8 mouse cellular contexts compared by ENCODE assay signal in genomic region chr3:52046895-52047372, GRCm38 (mm10). TPM values are rescaled to one million over a fixed set of nuclear protein-coding genes. Genes with fewer than 3 reads are reported as not detected.
DNase-seq lines count a peak whose midpoint lies in the region; ATAC-seq and TF ChIP-seq lines count a peak whose summit lies in the region.

No protein-coding gene starts in this region.

- peak in 1 of 2 experiments; percentile 35; a peak in 1 of 4 replicates for TF ChIP-seq POLR2A in MEL (IDR thresholded peaks at IDR 0.05; ENCODE audit: control insufficient read depth in 1 of 2, insufficient read depth in 1 of 2, low read depth in 1 of 2, low read length in 2 of 2, poor library complexity in 1 of 2)
- TF ChIP-seq POLR2A in cerebellum, adult 2 months (IDR thresholded peaks at IDR 0.05; ENCODE audit: borderline replicate concordance, insufficient read depth, low read length): peak; percentile 61; the same call in 1 of the 2 replicates
- 0 out of 2 replicates have a peak, but pooled peaks have one; percentile 32 for TF ChIP-seq POLR2A in olfactory bulb, adult 2 months (IDR thresholded peaks at IDR 0.05; ENCODE audit: insufficient read depth, low read depth, low read length)

- no peaks in the 10 kb centered on the region for H3K9me3 ChIP-seq in MEL (replicated peaks; ENCODE audit: insufficient read depth, low read length)
- H3K9me3 ChIP-seq in lung, embryonic 15.5 days: no peaks in the 10 kb centered on the region

- WGBS in cerebellum, adult 2 months: under 1% methylated on average over 13 of the region's 13 CpGs
- WGBS in lung, embryonic 15.5 days: under 1% methylated on average over 13 of the region's 13 CpGs
- 1% methylated on average over 13 of the region's 13 CpGs for WGBS in olfactory bulb, adult 2 months

- peak overlapping the region; percentile 50 for H3K4me2 ChIP-seq in lung, embryonic 15.5 days

- no peaks in the 10 kb centered on the region for H3K79me2 ChIP-seq in MEL (ENCODE audit: control insufficient read depth, insufficient read depth, low read length, poor library complexity)

- no peak for TF ChIP-seq EP300 in MEL (IDR thresholded peaks at IDR 0.05; ENCODE audit: low read depth in 1 of 2, low read length in 2 of 2)

- no peak for TF ChIP-seq RAD21 in MEL (IDR thresholded peaks at IDR 0.05; ENCODE audit: low read depth, low read length)

- H3K27me3 ChIP-seq in MEL (ENCODE audit: control insufficient read depth in 1 of 2, insufficient read depth in 2 of 2, low read length in 2 of 2): no peaks in the 10 kb centered on the region
- H3K27me3 ChIP-seq in cerebellum, adult 2 months (ENCODE audit: control insufficient read depth, insufficient read depth, low read length): no peaks in the 10 kb centered on the region
- no peaks in the 10 kb centered on the region for H3K27me3 ChIP-seq in lung, embryonic 15.5 days

- TF ChIP-seq CTCF in MEL (IDR thresholded peaks at IDR 0.05 in 2 of 3, conservative IDR thresholded peaks at IDR 0.05 in 1 of 3; ENCODE audit: control insufficient read depth in 1 of 3, insufficient read depth in 1 of 3, low read depth in 2 of 3, low read length in 3 of 3, poor library complexity in 1 of 3, severe bottlenecking in 1 of 3): no peak
- TF ChIP-seq CTCF in cerebellum, adult 2 months (IDR thresholded peaks at IDR 0.05; ENCODE audit: borderline replicate concordance, insufficient read depth, low read depth, low read length): no peak
- TF ChIP-seq CTCF in olfactory bulb, adult 2 months (IDR thresholded peaks at IDR 0.05; ENCODE audit: insufficient read depth, low read depth, low read length): no peak

- peaks cover 5 to 27% of the 10 kb centered on the region in 2 experiments for H3K4me1 ChIP-seq in MEL (ENCODE audit: control insufficient read depth in 1 of 2, insufficient read depth in 2 of 2, low read length in 2 of 2)
- peaks cover 16% of the 10 kb centered on the region for H3K4me1 ChIP-seq in cerebellum, adult 2 months (ENCODE audit: control insufficient read depth, insufficient read depth, low read length)
- peaks cover 58% of the 10 kb centered on the region for H3K4me1 ChIP-seq in lung, embryonic 15.5 days
- peaks cover 30% of the 10 kb centered on the region for H3K4me1 ChIP-seq in olfactory bulb, adult 2 months (ENCODE audit: control insufficient read depth, insufficient read depth, low read length)

- H3K27ac ChIP-seq in MEL (ENCODE audit: control insufficient read depth, low read depth, low read length): peak overlapping the region; percentile 45
- peak overlapping the region; percentile 79 for H3K27ac ChIP-seq in cerebellum, adult 2 months (ENCODE audit: insufficient read depth, low read length)
- peak overlapping the region; percentile 98 for H3K27ac ChIP-seq in lung, embryonic 15.5 days
- H3K27ac ChIP-seq in olfactory bulb, adult 2 months (ENCODE audit: insufficient read depth, low read depth, low read length): peak overlapping the region; percentile 97

- H3K9ac ChIP-seq in MEL (ENCODE audit: control insufficient read depth, low read depth, low read length, poor library complexity, severe bottlenecking): peak overlapping the region; percentile 41
- H3K9ac ChIP-seq in lung, embryonic 15.5 days: peak overlapping the region; percentile 42; the same call in 1 of the 2 replicates

- peak; percentile 95 for DNase-seq in MEL (ENCODE audit: low read depth, low spot score)
- peak; percentile 92 to 93 for DNase-seq in cerebellum, adult 2 months
- DNase-seq in forelimb bud, embryonic 11.5 days (ENCODE audit: low read depth, low spot score): peak; percentile 93
- DNase-seq in layer of hippocampus, adult 8-10 months (ENCODE audit: low spot score in 2 of 2): peak; percentile 88 to 90
- DNase-seq in thymus, adult 18-20 months: peak; percentile 72 to 81

- peak; percentile 67 to 72 for ATAC-seq in hematopoietic stem cell, adult 5-6 weeks (replicated peaks in 1 of 2; ENCODE audit: insufficient read depth in 1 of 2, low FRiP score in 2 of 2, low TSS enrichment in 1 of 2, low read depth in 1 of 2, poor library complexity in 2 of 2, severe bottlenecking in 2 of 2)
- ATAC-seq in lung, embryonic 15.5 days (ENCODE audit: borderline replicate concordance, extremely low read depth, low FRiP score, low TSS enrichment): peak; percentile 92

- H3K4me3 ChIP-seq in MEL (ENCODE audit: control insufficient read depth in 1 of 2, insufficient read depth in 1 of 2, low read depth in 2 of 2, low read length in 2 of 2): peak overlapping the region; percentile 45 to 62
- H3K4me3 ChIP-seq in cerebellum, adult 2 months (replicated peaks; ENCODE audit: insufficient read depth, low read depth, low read length): peak overlapping the region; percentile 59
- H3K4me3 ChIP-seq in lung, embryonic 15.5 days: peak overlapping the region; percentile 32
- peak overlapping the region; percentile 26; the same call in 1 of the 2 replicates for H3K4me3 ChIP-seq in olfactory bulb, adult 2 months (ENCODE audit: insufficient read depth, low read depth, low read length)

- peaks cover 0 to 14% of the 10 kb centered on the region in 2 experiments; a peak in 2 of 4 replicates for H3K36me3 ChIP-seq in MEL (ENCODE audit: control insufficient read depth in 1 of 2, insufficient read depth in 2 of 2, low read length in 2 of 2)
- H3K36me3 ChIP-seq in lung, embryonic 15.5 days: no peaks in the 10 kb centered on the region

TF ChIP-seq in MEL, 35 proteins besides CTCF, POLR2A, EP300 and RAD21:
- TF ChIP-seq RCOR1 (IDR thresholded peaks at IDR 0.05; ENCODE audit: low read depth, low read length) (0 out of 2 replicates have a peak, but pooled peaks have one; percentile 29), SIN3A (IDR thresholded peaks at IDR 0.05; ENCODE audit: low read length) (peak; percentile 27; the same call in 1 of the 2 replicates), ZKSCAN1 (IDR thresholded peaks at IDR 0.05; ENCODE audit: low read depth, low read length) (no peak), ELF1 (IDR thresholded peaks at IDR 0.05; ENCODE audit: low read depth, low read length) (no peak), CHD1 (IDR thresholded peaks at IDR 0.05; ENCODE audit: low read depth, low read length) (no peak), ZMIZ1 (IDR thresholded peaks at IDR 0.05; ENCODE audit: low read depth, low read length) (no peak), MYB (IDR thresholded peaks at IDR 0.05; ENCODE audit: low read depth, low read length) (no peak), POLR2AphosphoS5 (IDR thresholded peaks at IDR 0.05; ENCODE audit: borderline replicate concordance, low read depth, low read length) (no peak), MAX (IDR thresholded peaks at IDR 0.05; ENCODE audit: low read length) (no peak), TBP (IDR thresholded peaks at IDR 0.05; ENCODE audit: low read depth, low read length) (0 out of 2 replicates have a peak, but pooled peaks have one; percentile 40), KAT2A (conservative IDR thresholded peaks at IDR 0.05; ENCODE audit: low read depth, low read length) (no peak)

RNA-seq across cellular contexts. Expression of gene Maml3, which starts 57.9 kb away (rescaled TPM):
- 2.0 and 2.6 TPM in 2 replicates for total RNA-seq in MEL (2012; rRNA removed)
- 1 to 10 TPM in 1 of 2 experiments, not detected in 1; 4.1 TPM for polyA plus RNA-seq in MEL (2012; ENCODE audit: insufficient read depth in 1 of 2, insufficient read length in 2 of 2, low read depth in 1 of 2, low replicate concordance in 2 of 2, missing spikeins in 1 of 2)
- polyA plus RNA-seq in cerebellum, adult 2 months (2012; rRNA removed): 6.5 and 7.8 TPM in 2 replicates
- total RNA-seq in hematopoietic stem cell, adult 5-6 weeks (2017): 19.3 and 20.4 TPM in 2 replicates
- total RNA-seq in layer of hippocampus, adult 8-10 months (2022): 1 to 10 TPM; 7.0 to 9.3 (median 8.0) TPM
- polyA plus RNA-seq in lung, embryonic 15.5 days (2015; fragmentation: Nextera tagmentation; extraction: Ambion mirVana): 7.4 and 8.4 TPM in 2 replicates
- not detected in 2 replicates for polyA plus RNA-seq in olfactory bulb, adult 2 months (2012; ENCODE audit: insufficient read depth, insufficient read length, low replicate concordance, missing spikeins)

Comparison
In these comparisons a context has a peak if more than half of its experiments do, and no peak if none do; other contexts are left out.
1. Peak in every context shown above with its lines: DNase-seq, ATAC-seq, H3K4me3 ChIP-seq and H3K27ac ChIP-seq.
2. H3K27ac ChIP-seq: peak in every context shown above with its lines; median percentile 98 in lung, embryonic 15.5 days; 97 in olfactory bulb, adult 2 months; 79 in cerebellum, adult 2 months; 45 in MEL.